Mouse (Mus musculus): ENCODE measurements at regions not wholly inside any gene's neighbourhood (a gene's known extent, or its start where the extent isn't known, plus 50 kb on each side); places are given as distances from the start of the nearest gene placed in this dataset.

GRCm38 (mm10) chr12:45975780-45976179 lies 842.9 kb downstream of the Nova1 start:
- no peak for DNase-seq
- no peak for TF ChIP-seq CTCF (IDR thresholded peaks at IDR 0.05)
- intact Hi-C loops (cut with DNase I): no loop called here

GRCm38 (mm10) chr12:45970472-45970871 lies 848.3 kb downstream of the Nova1 start:
- Histone ChIP-seq H3K27ac (no peak overlapping the region), H3K4me3 (no peak overlapping the region)
- no peak for DNase-seq
- intact Hi-C loops (cut with DNase I): no loop called here
- no peak for TF ChIP-seq CTCF (IDR thresholded peaks at IDR 0.05)

More at GRCm38 (mm10) chr12:45975780-45976179, 842.9 kb downstream of the Nova1 start:
- Histone ChIP-seq H3K27ac (no peak overlapping the region), H3K4me3 (no peak overlapping the region)

- intact Hi-C loops (cut with DNase I): no loop called here
- Histone ChIP-seq H3K27ac (no peak overlapping the region), H3K4me3 (no peak overlapping the region)
- DNase-seq: no peak
- no peak for TF ChIP-seq CTCF (IDR thresholded peaks at IDR 0.05)
Observed at GRCm38 (mm10) chr12:45969881-45970280, 848.8 kb downstream of the Nova1 start.

- H3K4me3 ChIP-seq: no peak overlapping the region
- H3K27ac ChIP-seq: no peak overlapping the region
- DNase-seq: no peak
- intact Hi-C loops (cut with DNase I): no loop called here
- no peak for TF ChIP-seq CTCF (IDR thresholded peaks at IDR 0.05)
Observed at GRCm38 (mm10) chr12:45946918-45947317, 871.8 kb downstream of the Nova1 start.

- intact Hi-C loops (cut with DNase I): no loop called here
- Histone ChIP-seq H3K4me3 (no peak overlapping the region), H3K27ac (no peak overlapping the region)
- no peak for TF ChIP-seq CTCF (IDR thresholded peaks at IDR 0.05)
- DNase-seq: no peak
Observed at GRCm38 (mm10) chr12:45944464-45944863, 870.0 kb upstream of the Stxbp6 start.

- no peak overlapping the region for H3K4me3 ChIP-seq
- TF ChIP-seq CTCF (IDR thresholded peaks at IDR 0.05): no peak
- intact Hi-C loops (cut with DNase I): no loop called here
Observed at GRCm38 (mm10) chr12:45942402-45942801, 867.9 kb upstream of the Stxbp6 start.

GRCm38 (mm10) chr12:45933388-45933787 lies 858.9 kb upstream of the Stxbp6 start:
- DNase-seq: no peak
- H3K4me3 ChIP-seq: no peak overlapping the region
- H3K27ac ChIP-seq: no peak overlapping the region
- intact Hi-C loops (cut with DNase I): no loop called here
- TF ChIP-seq CTCF (IDR thresholded peaks at IDR 0.05): no peak

More at GRCm38 (mm10) chr12:45942402-45942801, 867.9 kb upstream of the Stxbp6 start:
- no peak overlapping the region for H3K27ac ChIP-seq
- no peak for DNase-seq

- Histone ChIP-seq H3K4me3 (no peak overlapping the region), H3K27ac (no peak overlapping the region)
- no peak for DNase-seq
- intact Hi-C loops (cut with DNase I): no loop called here
- TF ChIP-seq CTCF (IDR thresholded peaks at IDR 0.05): no peak
Observed at GRCm38 (mm10) chr12:45932251-45932650, 857.7 kb upstream of the Stxbp6 start.

GRCm38 (mm10) chr12:45929760-45930150 lies 855.2 kb upstream of the Stxbp6 start:
- TF ChIP-seq CTCF (IDR thresholded peaks at IDR 0.05): peak; percentile 44
- Histone ChIP-seq H3K4me3 (no peak overlapping the region), H3K27ac (no peak overlapping the region)
- DNase-seq: no peak
- intact Hi-C loops (cut with DNase I): no loop called here

- H3K4me3 ChIP-seq: no peak overlapping the region
- no peak overlapping the region for H3K27ac ChIP-seq
- intact Hi-C loops (cut with DNase I): no loop called here
- no peak for DNase-seq
- no peak for TF ChIP-seq CTCF (IDR thresholded peaks at IDR 0.05)
Observed at GRCm38 (mm10) chr12:45929001-45929759, 854.7 kb upstream of the Stxbp6 start.
